Mouse (Mus musculus) lung, postnatal 25 days (tissue): ENCODE measurements at regions not wholly inside any gene's neighbourhood (a gene's known extent, or its start where the extent isn't known, plus 50 kb on each side); places are given as distances from the start of the nearest gene placed in this dataset.

Experiments used
- DNase-seq: peaks from one replicate; pipeline ENCODE4 v3.0.0; 2022; ENCODE audit warnings: low spot score

DNA sequence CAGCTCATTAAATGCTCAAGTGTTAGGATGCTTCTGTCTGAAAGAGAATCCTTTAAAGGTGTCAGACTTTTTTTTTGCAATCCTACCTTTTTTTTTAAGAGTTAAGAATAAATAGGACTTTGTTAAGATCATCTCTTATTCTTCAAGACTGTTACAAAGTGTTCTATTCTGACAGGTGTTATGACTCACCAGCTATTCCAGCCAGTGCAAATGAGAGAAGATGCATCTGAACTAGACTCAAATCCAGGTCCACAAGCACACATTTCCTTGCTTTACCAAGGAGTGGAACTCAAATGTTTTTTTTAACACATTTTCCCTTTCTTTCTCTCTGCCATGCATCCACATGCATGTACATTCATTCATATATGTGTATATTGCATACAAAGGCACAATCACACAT lies 98.4 kb upstream of the Atp10a start:
- no peak for DNase-seq

DNA sequence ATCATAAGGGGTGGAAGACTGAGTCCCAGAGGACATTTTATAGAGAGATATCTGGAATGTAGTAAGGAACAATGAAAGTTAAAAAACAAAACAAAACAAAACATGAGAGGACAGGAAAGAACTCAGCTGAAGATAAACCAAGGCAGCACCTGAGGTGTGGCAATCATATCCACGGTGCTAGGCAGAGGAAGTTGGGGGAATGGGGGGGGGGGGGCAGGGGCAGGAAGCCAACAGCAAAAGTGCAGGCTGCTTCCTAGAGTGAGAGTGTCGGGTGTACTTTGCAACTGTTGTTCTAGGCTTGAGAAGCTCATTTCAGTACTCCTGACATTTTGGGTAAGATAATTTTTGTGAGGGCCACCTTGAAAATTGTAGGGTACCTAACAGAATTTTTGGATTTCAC lies 87.2 kb upstream of the Atp10a start:
- DNase-seq: no peak

DNA sequence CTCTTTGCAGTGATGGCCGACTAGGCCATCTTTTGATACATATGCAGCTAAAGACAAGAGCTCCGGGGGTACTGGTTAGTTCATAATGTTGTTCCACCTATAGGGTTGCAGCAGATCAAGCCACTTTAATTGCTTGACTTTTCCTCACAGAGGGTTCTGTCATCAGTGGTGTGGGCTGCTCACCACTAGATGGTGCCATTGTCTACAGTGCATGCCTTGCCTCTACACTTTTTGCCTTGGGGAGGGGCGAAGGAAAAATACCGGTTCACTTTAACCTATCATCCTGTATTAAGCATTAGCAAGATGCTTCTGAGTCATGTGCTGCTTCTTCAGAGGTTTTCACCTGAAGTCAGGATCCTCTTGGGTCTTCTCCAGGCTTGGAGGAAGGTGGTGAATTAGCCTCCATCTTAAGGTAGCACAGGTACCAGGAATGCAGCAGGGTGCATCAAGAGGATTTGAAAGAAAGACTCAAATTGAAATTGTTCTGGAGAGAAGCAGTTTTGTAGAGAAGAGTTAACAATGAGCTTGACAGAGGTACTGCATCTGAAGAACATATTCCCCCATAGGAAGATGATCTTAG lies 71.6 kb upstream of the Atp10a start:
- peak; percentile 48 for DNase-seq

DNA sequence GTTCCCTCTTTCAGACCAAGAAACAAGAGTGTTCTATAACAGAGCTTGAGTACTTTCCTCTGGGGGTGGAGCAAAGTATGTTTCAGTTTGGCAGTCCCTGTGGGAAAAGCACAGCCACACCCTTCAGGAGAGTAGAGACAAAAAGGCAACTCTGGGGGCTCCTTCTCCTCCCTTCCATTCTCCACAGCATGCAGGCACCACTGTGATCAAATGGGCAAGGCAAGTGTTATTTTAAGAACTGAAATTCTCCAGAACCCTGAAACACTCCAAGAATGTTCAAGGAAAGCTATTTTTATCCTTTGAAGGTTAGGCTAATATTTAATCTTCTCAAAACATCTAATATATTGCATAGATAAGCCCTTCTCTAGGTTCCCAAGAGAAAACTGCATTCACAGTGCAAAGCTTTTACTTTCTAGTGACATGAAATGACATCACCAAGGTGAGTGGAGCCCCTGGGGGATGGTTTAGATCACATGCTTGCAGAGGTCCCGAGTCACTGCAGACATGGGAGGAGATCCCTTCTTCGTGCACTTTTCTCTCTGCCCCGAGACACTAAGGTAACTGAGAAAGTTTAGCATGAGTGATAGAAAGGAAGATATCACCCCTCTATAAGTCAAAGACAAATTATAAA lies 70.2 kb upstream of the Atp10a start:
- no peak for DNase-seq

DNA sequence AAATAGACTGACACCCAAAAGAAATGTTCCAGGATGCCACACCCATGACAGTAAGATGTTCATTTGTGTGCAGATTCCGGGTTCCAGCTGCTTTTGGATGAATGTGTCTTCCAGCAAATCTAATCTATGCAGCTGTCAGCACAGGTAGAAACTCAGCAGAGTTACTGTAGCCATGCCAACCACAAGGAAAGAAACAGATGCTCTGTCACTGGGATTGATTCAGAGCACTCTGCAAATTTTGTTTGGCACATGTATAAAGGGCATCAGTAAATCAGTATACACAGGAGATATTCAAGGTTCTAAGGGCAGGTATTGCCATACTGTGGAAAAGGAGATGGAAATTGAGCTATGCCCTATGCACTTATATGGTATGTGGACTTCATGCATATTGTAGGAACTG lies 60.0 kb upstream of the Atp10a start:
- DNase-seq: no peak
